Mouse (Mus musculus): Measurements from ENCODE around the gene Ctsz. TPM values are rescaled to one million over a fixed set of nuclear protein-coding genes. Genes with fewer than 3 reads are reported as not detected.

The Ctsz gene
- total RNA-seq, 2 experiments from 2014 or later = 30.0 to 40.1 TPM

DNA sequence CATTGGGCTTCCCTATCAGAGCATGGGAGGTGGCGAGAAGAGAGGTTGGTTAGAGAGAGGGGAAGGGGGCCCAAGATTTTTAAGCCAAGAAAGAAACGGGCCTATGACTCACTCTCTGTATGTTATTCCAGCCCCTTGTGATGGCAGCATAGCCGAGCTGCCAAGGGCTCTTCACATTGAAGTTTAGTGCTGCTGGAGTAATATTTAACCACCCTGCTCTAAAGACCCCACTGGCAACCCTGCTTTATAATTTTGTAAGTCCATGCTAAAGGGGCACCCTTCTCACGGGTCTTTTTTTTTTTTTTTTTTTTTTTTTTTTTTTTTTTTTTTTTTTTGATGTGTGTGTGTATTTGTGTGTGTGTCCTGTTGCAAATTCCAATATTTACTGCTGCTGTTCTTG, 3.1 kb upstream of the Ctsz start:
- DNase-seq = no peak

GRCm38 (mm10) chr2:174439961-174440360, 1.1 kb upstream of the Ctsz start:
- DNase-seq = no peak

GRCm38 (mm10) chr2:174439450-174439838, 605 bp upstream of the Ctsz start:
- DNase-seq = peak in 1 of 2 experiments; percentile 60

DNA sequence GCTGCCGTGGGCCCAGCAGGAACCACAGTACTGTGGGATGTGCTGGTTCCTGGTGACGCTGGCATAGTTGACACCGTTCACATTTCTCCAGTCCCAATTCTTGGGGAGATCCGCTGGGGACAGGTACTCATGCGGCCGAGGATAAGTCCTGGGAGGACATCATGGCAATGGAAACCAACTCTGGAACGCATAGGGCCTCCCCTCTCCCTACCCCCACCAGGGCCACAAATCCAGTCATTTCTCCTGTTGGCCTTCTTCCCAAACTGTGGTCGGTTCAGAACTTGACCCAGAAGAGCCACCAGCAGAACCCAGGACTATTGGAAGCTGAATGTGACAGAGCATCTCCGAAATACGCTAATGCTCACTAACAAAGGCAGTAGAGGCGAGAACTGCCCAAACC, 658 bp downstream of the Ctsz start:
- no peak for DNase-seq

DNA sequence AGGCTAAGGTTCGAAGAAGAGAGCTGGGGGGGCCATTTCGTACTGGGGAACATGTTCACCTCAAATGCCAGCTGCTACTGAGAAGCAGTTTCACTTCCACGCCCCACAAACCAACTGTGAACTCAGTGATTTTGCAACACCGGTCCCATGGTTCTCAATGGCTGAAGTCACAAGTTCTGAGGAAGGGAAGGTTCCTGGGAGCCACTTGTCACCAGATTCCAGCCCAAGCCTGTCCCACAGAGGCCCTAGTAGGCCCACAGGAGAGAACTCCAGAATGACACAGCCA, 1.2 kb downstream of the Ctsz start:
- DNase-seq = peak; percentile 38 to 78

DNA sequence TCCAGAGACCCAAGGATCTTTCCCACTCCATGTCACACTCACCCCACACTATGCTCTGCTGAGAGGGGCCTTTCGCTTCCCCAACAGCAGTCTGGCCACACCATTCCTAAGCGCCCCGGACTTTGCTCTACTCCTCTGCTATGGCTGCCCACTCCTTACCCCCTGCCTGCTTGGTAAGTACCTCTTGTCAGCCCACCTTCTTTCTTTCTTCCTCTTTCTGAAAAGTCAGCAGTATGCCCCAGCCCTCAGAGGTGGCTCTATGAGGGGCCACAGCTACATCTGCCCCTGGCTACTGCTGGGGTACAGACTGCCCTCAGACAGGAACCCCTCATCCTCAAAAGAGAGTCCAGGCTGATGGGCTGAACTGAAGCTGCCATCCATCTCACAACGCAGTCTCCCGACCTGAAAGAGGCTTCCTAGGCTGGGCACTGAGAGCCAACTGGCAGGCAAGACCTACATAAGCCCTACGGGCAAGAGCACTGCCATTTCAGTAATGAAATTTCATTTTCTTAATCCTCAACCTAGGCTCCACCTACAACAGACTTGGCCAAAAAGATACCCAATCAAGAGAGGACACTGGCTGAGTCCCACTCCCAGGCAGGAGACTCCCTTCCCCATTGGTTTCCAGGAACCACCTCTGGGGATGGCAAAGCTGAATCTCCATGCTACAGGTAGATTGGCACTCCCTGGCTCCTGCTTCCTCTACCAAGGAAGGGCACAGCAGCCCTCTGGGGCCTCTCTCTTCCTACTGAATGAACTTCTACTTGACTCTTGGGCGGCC, 1.7 kb downstream of the Ctsz start:
- DNase-seq = no peak

GRCm38 (mm10) chr2:174436076-174436701, 2.6 kb downstream of the Ctsz start:
- peak; percentile 33 to 59 for DNase-seq

GRCm38 (mm10) chr2:174434943-174435342, 3.9 kb downstream of the Ctsz start:
- no peak for DNase-seq

- DNase-seq = no peak
These were observed 9.7 kb downstream of the Ctsz start for GRCm38 (mm10) chr2:174428996-174429591.

DNA sequence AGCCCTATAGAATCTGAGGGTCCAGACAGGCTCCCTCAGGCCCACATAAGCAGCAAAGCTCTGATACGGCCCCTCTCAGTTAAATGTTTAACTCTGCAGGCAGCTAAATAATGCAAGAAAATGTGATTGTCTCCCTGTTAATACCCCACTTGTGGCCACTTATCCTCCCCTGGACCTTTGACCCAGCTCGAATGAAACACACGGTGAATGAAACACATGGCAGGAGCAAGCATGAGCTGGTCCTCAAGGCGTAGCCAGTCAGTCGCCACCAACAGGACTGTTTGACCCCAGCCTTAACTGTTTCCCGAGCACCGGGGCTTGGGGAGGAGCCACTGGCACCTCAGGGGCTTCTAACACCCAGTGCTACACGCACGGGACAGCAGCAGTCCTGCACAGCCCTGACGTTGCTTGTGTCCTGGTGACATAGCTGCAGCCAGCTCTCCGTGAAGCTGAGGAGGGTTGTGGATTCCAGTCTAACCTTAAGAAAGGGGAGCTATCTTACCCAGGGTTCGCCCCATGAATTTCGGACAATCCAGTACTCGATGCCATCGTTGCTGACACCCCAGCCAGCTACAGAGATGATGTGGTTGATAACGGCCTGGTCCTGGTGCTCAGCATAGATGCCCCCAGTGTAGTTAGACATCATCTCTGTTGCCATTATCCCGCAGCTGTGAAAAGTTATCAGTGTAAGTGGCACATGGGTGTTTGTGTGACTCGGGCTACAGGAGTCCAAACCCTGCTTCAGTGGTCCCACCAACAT, 10.6 kb downstream of the Ctsz start:
- DNase-seq = no peak

GRCm38 (mm10) chr2:174426856-174427255, 12.0 kb downstream of the Ctsz start:
- no peak for DNase-seq

- DNase-seq = no peak
These were observed 14.3 kb downstream of the Ctsz start for GRCm38 (mm10) chr2:174424301-174425085.

- no peak for DNase-seq
These were observed 17.7 kb downstream of the Ctsz start for GRCm38 (mm10) chr2:174421107-174421506.

DNA sequence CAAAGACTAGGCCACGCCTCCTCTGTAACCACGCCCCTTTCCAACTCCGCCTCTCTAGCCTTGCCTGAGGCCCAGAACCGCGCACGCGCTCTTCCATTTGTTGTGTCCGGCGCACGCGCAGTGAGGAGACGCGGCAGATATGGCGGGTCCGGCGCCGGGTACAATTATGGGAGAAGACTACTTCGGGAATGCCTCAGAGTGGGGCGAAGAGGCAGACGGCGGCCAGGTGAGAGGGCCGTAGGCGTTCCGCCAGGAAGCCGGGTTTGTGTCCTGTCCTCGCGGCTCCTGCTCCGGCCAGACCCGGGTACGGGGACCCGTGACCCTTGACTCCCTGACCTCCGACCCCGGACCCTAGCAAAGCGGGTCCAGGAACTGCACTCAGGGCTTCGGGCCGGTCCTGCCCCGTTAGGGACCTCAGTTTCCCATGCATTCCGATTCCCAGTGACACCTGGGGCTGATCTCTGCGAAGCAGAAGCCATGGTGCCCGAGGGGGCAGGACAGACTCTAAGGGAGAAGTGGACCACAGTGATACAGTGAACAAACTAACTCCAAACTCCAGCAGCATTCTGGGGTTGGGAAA, 23.0 kb downstream of the Ctsz start, which contains the start of gene Nelfcd:
Gene Nelfcd (plus strand): TSS at position 74 of the 580 bp plus-strand sequence.
- DNase-seq = peak; percentile 94 to 95

- no peak for DNase-seq
These were observed 23.7 kb downstream of the Ctsz start for GRCm38 (mm10) chr2:174415001-174415730.

DNA sequence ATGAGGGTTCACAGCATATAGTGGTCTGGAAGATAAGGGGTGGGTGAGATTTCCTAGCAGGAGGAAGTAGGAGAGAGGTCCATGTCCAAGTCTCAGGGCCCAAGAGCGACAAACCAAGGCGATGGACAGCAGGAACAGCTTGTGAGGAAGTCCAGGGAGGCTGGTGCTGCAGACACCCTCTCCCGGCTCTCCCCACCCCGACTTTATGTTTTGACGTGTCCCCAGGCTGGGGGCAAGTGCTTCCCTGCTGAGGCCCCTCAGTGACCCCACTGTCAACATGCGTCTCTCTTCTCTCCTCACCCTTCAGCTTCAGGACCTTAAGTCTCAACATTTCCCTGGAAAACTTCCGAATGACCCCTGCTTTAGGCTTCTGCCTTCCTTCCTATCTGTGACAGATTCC, 25.7 kb downstream of the Ctsz start:
- DNase-seq = no peak

DNA sequence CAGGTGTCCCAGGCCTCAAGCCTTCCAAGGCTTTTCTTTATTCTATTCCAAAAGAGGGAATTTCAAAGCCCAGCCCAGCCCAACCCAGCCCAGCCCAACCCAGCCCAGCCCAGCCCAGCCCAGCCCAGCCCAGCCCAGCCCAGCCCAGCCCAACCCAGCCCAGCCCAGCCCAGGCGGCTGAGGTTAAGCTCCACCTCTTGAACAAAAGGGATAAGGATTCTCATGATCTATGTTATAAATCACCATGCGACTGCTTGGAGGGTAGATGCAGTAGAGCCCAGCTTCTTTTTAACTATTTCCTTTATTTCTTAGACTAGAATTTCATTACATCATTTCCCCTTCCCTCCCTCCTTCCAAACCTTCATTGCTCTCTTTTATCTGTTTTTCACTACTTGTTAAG, 28.6 kb downstream of the Ctsz start:
- DNase-seq = no peak

GRCm38 (mm10) chr2:174400396-174400795, 38.4 kb downstream of the Ctsz start:
- no peak for DNase-seq

DNA sequence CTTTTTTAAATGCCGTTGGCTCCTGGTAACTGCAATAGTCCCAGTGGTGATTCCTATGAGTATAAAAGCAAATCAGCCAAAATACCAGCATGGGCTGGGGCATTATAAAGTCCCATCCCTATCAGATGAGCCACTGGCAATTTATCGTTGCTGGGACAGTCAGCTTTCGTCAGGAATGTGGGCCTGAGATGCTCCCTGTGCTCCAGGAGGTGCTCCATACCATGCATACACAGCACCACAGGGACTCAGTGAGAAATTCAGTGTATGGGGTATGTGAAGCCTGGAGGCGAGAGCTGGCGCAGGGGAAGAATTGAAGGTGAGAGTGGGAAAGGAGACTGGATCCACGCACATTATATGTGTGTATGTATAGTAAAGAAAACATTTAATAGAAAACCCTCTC, 41.0 kb downstream of the Ctsz start:
- DNase-seq = no peak

DNA sequence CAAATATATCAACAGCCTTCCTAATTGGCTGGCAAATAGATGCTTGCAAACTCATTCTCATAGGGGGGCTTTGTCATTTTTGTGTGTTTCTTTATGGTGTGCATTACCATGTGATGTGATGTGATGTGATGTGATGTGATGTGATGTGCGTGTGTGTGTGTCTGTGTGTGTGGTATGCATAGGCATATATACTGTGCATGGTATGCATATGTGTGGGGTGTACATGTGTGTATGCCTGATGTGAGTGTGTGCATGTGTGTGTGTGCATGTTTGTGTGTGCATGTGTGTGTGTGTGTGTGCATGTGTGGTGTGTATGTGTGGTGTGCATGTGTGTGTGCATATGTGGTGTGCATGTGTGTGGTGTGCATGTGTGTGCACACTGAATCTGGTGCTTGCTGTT, 41.8 kb downstream of the Ctsz start:
- no peak for DNase-seq

GRCm38 (mm10) chr2:174396643-174397042, 42.2 kb downstream of the Ctsz start:
- no peak for DNase-seq

All from heart, adult 18-20 months (tissue).